Mouse (Mus musculus) ES-E14 (cell line): ENCODE results near the gene Polr1b.

Experiments used
- MAFK ChIP-seq: IDR thresholded peaks from 2 replicates; pipeline ENCODE4 v1.6.1; 2014; ENCODE audit warnings: mild to moderate bottlenecking, low read depth, low read length, inconsistent platforms; ENCODE audit not compliant: insufficient read depth
- ZNF384 ChIP-seq: IDR thresholded peaks from 2 replicates; pipeline ENCODE4 v1.6.1; 2012; ENCODE audit warnings: low read depth, low read length, inconsistent platforms

GRCm38 (mm10) chr2:129118061-129118460 lies 17.3 kb downstream of the Polr1b start:
- no peak for TF ChIP-seq ZNF384
- TF ChIP-seq MAFK: no peak
